Mouse (Mus musculus): ENCODE measurements around the gene Fpr2.
"Not testable (repeated sequence)": the region's sequence is repeated elsewhere in the genome, so short reads cannot be mapped to it uniquely, and the experiment has no call there.

Gene Fpr2

DNA sequence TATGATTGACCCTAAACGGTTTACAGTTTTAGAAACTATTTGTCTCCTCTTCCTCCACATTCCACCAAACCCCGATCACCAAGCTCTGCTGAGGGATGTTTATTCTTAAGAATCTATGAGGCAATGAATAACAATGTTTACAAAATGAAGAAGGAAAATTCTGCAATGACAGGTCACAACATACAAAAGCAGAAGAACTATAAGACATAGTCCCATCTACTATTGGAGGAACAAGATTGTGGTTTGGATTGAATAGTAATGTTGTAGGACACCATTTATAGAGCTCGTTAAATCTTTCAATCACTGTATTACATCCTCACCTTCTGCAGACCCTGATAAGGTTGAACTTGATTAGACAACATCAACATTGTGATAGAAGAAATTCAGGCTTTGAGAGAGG is 5.0 kb upstream of the Fpr2 start:
- ATAC-seq (ENCODE audit: low TSS enrichment) = no peak

DNA sequence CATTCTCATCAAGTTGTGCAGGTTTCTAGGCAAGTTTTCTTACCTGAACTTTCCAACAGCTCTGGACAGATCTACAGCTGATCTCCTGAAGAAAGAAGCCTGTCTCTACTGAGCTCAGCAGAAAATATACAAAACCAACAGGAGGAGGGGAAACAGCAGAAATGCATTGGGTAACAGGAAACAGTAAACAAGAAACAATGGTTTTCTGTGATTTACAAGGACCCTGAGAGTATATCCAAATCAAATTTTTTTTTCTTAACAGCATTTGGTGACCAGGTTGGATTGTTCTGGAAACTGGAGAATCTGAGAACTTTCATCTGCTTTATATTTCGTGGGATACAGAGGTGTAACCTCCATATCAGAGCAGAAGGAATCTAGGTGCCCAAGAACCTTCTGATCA is 3.8 kb upstream of the Fpr2 start, which contains the start of gene Fpr1:
Gene Fpr1, minus strand, starts transcription at position 101 of the 400 bp plus-strand sequence.
- no peak for ATAC-seq (ENCODE audit: low TSS enrichment)

DNA sequence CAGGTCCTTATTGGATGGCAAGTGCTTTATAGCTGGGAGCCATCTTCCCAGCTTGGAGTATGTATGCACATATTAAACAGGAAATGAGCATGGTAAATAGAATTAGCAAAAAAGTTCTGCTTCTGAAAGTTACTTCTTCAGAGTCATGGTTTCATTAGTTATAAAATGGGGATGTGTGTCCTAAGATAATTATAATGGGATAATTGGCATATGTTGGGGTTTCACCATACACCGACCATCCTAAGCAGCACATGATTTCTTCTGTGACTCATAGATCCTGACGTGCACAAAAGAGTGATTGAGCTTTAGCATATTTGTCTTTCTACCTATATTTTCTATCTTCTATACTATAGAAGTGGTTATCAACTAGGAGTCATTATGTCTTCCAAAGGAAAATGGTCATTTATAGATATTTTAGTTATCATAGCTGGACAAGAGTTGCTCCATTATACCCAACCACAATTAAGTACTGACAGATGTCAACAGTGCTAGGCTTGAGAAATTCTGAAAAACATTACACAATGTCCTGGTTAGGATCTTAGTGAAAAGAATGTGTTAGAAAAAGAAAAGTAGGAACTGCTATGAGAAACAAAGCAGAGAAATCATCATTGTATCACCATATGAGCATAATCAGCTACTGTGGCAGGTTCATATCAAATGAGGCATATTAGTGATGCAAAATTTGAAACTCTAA is 2.3 kb downstream of the Fpr2 start:
- ATAC-seq (ENCODE audit: low TSS enrichment) = no peak

DNA sequence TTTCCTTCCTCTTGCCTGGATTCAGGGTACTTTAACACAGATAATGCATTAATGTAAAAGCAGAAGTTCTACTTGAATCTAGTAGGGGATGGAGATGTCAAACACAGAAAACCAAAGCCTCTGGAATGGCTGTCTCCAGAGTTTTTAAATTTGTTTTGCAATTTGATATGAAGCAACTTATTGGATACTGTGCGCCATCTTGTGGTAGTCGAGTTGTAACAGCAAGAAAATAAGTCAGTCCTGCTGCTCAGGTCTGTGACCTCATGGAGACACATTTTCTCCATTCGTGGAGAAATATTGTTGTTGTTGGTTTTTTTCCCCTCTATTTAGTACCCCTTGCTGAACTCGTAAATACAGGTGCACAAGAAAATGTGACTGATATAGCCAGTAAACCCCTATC is 8.4 kb downstream of the Fpr2 start:
- ATAC-seq (ENCODE audit: low TSS enrichment) = no peak; the same call in 1 of the 2 replicates

DNA sequence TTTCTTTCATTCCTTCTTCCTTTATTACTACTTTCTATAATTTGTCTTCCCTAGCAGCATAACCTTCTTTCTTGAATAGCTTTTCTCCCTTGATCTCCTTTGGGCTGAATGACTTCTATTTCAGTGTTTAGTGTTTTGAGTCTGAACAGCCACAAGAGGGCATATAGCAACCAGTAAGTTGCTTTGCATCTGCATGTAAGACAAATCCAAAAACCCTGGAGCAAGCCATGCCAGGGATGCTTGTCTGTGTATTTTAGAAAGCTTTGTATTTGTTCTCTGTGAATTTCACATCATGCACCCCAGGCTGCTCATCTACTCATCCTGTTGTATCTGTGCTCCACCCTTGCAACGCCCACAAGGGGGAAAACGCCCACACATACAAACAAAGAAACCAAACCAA is 11.6 kb downstream of the Fpr2 start:
- ATAC-seq (ENCODE audit: low TSS enrichment) = no peak; the same call in 1 of the 2 replicates

DNA sequence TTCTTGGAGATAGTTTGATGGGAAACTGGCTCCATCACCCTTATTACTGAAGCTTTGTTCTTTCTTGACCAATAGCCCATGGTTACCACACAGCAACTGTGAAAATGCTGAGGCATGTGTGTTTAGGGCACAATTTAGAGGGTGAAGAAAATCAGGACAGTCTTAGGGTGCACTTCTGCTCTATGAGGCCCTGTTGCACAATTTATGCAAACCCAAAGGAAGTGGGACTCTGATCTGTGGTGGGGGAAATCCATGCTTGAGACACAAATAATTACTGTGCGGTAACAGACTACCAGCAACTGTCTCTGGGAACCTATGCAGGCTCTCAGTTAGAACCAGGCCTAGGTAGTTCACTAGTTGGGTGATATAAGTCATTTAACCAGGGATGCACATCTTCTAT is 13.1 kb downstream of the Fpr2 start:
- no peak for ATAC-seq (ENCODE audit: low TSS enrichment)

DNA sequence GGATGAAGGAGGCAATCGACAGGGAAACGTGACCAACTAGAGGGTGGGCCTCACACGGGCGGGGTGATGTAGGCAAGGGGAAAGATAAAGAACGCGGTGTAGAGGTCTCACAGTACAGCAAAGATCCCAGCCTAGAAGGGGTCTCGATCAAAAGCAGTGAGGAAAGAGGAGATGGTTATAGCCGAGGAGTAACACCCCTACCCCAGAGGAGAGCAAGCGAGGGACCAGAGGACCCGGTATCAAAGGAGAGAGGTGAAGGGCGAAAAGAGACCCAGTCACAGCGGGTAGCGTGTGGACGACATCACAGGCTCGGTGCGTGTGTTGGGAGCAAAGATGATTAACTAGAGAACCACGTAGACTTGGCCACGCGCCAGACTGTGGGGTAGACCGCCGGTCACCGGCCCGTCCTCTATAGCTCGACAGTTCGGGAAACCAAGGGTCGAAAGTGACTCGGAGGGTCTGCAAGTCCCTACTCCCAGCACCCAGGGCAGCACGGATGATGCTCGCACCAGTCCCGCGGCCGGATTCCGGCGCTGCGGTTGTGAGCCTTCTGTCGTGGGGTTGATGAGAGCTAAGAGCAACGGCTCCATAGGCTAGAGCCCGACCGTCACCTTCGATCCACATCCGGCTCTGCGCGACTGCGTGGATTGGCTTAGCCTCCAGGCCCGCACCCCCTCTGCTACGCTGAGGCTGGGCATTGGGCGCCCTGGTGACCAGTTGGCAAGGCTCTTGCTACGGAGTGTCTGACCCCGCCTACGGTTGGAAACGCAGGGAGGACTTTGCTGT is 22.2 kb downstream of the Fpr2 start:
- peak; percentile 100 for ATAC-seq (ENCODE audit: low TSS enrichment)

DNA sequence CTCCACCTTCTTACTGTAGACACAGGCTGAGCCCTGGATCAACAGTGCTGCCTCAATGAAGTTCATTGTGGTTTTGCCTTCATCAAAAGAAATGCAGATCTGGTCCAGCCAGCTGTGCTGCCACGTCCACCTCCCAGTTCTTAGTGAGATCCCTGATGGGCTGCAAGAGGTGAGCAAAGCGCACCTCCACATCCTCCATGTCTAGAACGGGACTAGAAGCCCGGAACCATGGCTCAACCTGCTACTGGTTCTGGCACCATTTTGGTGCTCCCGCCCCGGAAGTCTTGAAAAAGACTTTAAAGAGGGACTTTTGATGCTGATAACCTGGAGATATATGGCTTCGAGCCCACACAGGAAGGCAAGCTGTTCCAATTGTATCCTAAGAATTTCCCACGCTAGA is 25.0 kb downstream of the Fpr2 start:
- ATAC-seq (ENCODE audit: low TSS enrichment) = not testable (repeated sequence)

DNA sequence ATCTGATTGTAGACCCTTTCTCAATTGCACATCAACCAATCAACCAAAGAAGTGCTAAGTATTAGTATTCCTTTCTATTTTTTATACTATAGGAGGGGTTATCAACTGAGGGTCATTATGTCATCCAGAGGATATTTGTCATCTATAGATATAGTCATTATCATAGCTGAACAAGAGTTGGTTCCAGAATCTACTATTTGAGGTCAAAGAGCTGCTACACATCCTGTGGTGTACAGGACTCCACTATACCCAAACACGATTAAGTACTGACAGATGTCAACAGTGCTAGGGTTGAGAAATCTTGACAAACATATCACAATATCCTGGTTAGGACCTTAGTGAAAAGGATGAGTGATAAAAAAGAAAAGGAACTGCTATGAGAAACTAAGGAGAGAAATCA is 29.8 kb downstream of the Fpr2 start:
- no peak for ATAC-seq (ENCODE audit: low TSS enrichment)

DNA sequence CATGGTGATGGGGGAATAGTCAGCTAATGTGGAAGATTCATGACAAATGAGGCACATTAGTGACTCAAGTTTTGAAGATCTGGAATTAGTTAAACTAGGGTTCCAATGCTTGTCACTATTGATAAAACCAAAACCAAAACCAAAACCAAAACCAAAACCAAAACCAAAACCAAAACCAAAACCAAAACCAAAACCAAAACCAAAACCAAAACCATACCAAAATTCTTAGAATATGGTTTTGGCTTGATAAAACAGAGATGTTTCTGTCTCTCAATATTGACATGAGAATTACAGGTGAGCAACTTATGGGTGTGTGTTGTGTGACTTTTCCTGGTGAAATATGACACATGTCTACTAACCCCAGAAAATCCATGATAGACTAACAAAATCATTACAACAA is 30.2 kb downstream of the Fpr2 start:
- no peak for ATAC-seq (ENCODE audit: low TSS enrichment)

All from frontal cortex, adult (tissue).